Mouse (Mus musculus) left cerebral cortex, adult 11 months (tissue): ENCODE measurements around the gene Ppp1r16b.

Experiments used
- DNase-seq: peaks from one replicate; pipeline ENCODE4 v3.0.0; 2022; ENCODE audit warnings: low spot score

Ppp1r16b gene

GRCm38 (mm10) chr2:158768771-158769170 is 103.6 kb downstream of the Ppp1r16b start:
- no peak for DNase-seq

- no peak for DNase-seq
Measured at GRCm38 (mm10) chr2:158770126-158770757, 105.0 kb downstream of the Ppp1r16b start.

- no peak for DNase-seq
Measured at GRCm38 (mm10) chr2:158771066-158771763, 106.0 kb downstream of the Ppp1r16b start.

- no peak for DNase-seq
Measured at GRCm38 (mm10) chr2:158772808-158773207, 107.6 kb downstream of the Ppp1r16b start.

GRCm38 (mm10) chr2:158774886-158775285 is 109.7 kb downstream of the Ppp1r16b start:
- DNase-seq = no peak

GRCm38 (mm10) chr2:158776716-158777115 is 111.5 kb downstream of the Ppp1r16b start:
- DNase-seq = no peak

- no peak for DNase-seq
Measured at GRCm38 (mm10) chr2:158777490-158777889, 112.3 kb downstream of the Ppp1r16b start.

- DNase-seq = no peak
Measured at GRCm38 (mm10) chr2:158778349-158778748, 113.2 kb downstream of the Ppp1r16b start.

GRCm38 (mm10) chr2:158781126-158781525 is 115.9 kb downstream of the Ppp1r16b start:
- DNase-seq = no peak

- DNase-seq = no peak
Measured at GRCm38 (mm10) chr2:158786927-158787795, 122.0 kb downstream of the Ppp1r16b start.

- DNase-seq = peak; percentile 93
Measured at GRCm38 (mm10) chr2:158794494-158795004, 129.4 kb downstream of the Ppp1r16b start, which contains the start of gene Dhx35. TSS of gene Dhx35 (plus strand) at chr2:158794807.

- no peak for DNase-seq
Measured at GRCm38 (mm10) chr2:158795043-158795442, 129.8 kb downstream of the Ppp1r16b start.

- no peak for DNase-seq
Measured at GRCm38 (mm10) chr2:158795875-158796274, 130.7 kb downstream of the Ppp1r16b start.

GRCm38 (mm10) chr2:158799328-158799727 is 134.1 kb downstream of the Ppp1r16b start:
- no peak for DNase-seq

GRCm38 (mm10) chr2:158800788-158801187 is 135.6 kb downstream of the Ppp1r16b start:
- DNase-seq = no peak

- DNase-seq = no peak
Measured at GRCm38 (mm10) chr2:158803575-158803974, 138.4 kb downstream of the Ppp1r16b start.

- DNase-seq = no peak
Measured at GRCm38 (mm10) chr2:158815686-158816085, 150.5 kb downstream of the Ppp1r16b start.
